Mouse (Mus musculus): ENCODE measurements around the gene Cpped1.

Gene Cpped1

DNA sequence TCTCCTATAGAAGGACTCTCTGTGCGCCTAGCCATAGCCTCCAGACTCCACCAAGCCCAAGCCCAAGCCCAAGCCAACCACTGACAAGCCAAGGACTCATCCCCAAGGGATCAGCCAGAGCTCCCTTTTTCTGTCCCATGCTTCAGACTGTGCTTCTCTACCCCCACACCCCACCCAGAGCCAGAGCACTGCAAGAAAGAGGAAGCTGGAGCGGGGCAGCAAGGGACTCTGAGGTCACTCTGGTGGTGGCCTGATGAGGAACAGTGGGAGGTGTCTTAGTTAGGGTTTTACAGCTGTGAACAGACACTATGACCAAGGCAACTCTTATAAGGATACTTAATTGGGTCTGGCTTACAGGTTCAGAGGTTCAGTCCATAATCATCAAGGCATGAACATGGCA is 65.8 kb downstream of the Cpped1 start:
- DNase-seq (ENCODE audit: low spot score): no peak

DNA sequence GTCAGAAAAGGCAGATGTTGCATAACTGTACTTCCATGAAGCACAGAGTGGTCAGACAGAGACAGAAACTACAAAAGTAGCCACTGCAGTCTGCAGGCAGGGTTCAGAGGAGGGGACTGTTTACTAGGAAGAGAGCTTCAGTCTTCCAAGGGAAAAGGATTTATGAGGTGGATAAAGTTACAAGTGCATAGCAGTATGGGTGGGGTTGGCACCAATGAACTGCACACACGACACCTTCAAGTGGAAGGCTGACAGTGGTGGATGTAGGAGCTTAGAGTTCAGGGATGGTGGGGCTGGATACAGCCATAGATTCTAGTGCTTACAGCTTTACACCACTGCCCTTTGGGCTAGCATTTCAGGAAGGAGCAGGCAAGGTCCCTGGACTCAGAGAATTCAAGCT is 75.8 kb downstream of the Cpped1 start:
- no peak for DNase-seq (ENCODE audit: low spot score)

DNA sequence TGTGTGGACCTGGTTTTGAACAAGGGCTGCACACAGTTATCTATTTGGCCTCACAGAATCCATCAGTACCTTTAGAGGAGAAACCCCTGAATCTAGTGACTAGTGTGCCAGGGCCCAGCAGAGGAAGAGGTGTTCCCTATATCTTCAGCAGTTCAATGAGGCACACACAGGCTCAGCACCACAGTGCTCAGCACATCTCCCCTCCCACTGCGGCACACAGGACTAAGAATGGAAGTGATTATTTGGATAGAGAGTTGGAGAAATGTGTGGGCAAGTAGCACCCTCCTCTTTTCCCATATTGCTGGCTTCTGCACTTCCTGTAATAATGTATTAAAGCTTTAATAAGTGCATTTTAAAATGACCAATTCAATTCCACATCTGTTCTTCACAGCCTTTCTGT is 80.4 kb downstream of the Cpped1 start:
- no peak for DNase-seq (ENCODE audit: low spot score)

DNA sequence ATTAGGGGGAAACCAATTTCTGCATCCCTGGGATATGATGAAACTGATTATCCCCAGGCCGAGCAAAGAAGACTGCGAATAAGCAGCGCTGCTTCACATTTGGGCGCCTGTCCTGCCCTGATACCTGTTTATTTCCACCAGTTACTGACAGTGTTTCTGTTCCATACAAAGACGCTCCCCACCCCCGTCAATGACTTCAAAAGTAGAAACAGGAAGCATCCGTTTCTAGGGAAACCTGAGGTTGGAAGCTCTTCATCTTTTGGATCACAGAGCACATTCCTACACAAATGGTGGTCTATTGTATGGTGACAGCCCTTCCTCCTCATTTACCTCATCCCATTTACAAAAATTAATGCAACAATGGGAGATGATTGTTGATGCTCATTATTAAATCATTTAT is 84.4 kb downstream of the Cpped1 start:
- no peak for DNase-seq (ENCODE audit: low spot score)

DNA sequence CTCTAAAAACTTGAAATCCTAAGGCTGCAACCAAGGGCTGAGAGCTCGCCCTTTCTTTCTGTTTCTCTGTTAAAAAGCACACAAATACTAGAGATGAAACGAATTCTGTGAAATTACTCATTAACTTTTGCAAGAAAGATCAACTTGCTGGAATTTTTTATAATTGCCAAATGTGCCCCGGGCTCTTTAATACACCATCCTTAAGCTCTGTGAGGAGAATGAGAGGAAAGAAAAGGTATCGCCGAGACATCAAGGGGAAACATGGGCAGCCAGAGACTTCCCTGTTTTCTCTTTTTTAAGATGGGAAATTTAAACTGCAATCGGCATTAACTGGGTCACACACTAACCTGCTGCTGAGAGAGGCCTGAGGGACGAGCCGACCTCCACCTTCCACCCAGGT is 84.9 kb downstream of the Cpped1 start:
- no peak for DNase-seq (ENCODE audit: low spot score)

DNA sequence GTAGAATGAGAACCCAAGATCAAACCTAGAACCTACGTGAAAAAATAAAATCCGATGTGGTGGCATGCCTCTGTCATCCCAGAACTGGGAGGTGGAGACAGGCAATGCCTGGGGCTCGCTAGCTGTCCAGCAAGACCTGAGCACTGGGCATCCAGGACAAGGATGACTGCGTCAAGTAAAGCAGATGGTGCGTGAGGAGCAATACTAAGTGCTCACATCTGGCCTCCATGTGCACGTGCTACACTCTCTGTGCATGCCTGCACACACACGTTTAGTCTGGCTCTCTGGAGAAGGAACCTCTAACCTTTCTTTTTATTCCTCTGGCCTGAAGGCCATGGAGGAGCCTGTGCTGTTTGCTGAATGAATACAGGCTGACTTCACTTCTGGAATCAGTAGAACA is 88.5 kb downstream of the Cpped1 start:
- no peak for DNase-seq (ENCODE audit: low spot score)

DNA sequence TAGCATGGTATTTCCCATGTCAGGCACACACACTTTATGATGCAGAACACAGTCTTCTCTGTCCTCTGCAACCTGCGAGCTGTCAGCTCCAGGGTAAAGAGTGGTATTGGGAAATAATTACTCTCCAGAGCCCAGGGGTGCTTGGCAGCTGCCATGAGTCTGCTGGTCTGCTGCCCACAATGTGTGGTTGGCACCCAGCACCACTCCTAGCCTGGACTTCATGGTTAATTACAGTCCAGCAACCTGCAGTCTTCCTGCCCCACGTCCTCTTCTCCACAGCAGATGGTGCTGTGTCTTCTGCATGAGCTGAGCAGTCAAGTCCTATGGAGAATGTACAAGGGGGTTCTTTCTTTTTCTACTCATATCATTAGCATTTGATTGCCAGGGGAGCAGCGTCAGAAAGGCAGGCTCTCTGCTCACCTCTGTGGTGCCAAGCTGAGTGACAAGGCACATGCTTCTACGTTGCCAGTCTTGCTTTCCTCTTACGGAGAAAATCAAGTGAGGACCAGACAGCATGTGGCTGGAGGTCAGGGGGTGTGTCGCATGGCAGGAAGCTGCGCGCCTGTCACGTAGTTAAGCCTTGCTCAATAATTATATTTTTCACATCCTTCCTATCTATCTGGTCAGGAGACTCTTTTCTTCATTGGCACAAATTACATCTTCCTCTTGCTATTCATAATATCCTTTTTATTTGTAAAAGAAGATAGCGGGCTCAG is 94.2 kb downstream of the Cpped1 start:
- no peak for DNase-seq (ENCODE audit: low spot score)

DNA sequence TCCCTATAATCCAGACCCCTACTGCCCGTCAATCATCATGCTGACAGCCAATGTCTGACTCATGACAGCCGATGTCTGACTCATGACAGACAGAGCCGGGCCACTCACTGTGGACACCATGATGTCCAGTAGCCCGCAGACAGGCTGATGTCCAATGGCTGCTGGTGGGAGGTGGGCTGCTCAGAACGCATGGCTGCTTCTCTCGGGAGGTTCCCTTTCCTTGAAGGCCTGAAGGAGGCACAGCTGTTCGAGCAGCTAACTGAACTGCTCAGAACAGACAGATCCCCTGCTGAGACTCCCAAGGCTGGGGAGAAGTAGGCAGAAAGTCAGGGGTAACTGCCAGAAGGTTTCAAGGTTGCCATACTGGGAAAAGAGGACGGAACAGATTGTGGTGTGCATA is 97.1 kb downstream of the Cpped1 start:
- DNase-seq (ENCODE audit: low spot score): no peak

DNA sequence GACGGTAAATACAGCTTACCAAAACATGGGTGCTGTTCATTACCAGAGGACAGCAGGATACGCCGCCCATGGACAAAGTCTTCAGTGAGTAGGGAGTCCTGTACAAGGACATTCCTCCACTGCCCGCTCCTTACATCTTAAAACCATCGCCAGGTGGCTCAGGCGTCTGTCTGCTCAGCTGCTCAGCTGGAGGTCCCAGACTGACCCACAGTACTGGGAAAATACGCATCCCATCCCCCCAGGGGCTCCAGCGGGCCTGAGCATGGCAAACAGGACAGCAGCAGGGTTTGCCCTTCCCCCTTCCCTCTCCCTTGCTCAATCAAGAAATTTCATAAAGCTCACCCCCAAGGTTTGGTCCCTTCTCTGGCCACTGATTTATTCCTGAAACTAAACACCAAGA is 99.6 kb downstream of the Cpped1 start:
- no peak for DNase-seq (ENCODE audit: low spot score)

DNA sequence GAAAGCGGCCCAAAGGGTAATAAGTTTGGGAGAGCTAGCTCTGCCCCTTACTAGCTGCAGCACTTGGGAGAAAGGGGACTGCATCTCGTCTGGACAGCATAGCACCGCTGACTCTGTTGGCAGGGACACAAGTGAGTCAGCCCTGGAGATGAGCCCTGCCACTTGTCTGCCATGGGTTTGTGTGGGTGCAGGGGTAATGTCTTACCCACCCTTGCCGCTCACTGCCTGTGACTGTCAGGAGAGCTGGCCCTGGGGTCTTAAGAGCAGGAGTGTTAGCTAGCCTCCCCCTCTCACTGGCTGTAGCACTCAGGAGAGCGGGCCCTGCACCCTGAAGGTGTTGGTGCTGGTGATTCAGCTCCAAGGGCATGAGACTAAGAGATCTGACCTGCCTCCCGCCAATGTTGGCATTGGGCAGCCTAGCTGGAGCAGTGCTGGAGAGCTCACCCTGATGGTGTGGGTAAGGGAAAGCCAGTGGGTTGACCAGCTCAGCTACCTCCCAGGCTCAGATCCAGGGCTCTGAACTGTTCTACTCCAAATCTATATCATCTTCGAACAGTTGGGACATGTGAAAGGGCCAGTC is 107.2 kb downstream of the Cpped1 start:
- no peak for DNase-seq (ENCODE audit: low spot score)

DNA sequence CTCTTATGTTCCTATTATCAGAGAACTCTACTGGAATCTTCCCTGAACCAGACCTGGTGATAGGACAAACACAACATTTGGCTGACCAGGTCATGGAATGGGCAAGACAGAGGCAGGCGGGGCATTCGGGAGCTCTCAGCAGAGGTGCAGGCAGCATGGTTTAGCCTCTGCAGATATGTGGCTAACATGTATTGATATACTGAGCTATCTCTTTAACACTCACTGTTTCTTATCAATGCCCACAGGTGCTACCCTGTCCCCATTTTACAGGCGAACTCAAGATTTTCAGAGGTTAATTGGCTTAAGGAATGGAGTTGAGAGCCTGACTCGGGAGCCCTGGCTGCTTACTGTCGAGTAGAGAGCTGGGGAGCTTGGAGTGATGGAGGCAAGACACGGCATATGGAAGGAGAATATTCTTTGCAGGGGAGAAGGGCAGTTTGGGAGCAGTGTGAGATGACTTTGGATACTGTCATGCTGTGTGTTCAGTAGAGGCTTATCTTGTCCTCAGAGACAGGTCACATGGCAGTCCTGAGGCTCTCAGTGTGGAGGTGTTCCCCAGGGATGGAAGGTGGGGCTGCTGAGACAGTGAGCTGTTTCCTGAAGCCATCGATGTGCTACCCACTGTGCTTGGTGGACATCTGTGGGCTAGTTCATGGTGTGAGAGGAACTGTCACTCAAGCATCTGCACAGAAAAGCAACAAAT is 113.3 kb downstream of the Cpped1 start:
- no peak for DNase-seq (ENCODE audit: low spot score)

DNA sequence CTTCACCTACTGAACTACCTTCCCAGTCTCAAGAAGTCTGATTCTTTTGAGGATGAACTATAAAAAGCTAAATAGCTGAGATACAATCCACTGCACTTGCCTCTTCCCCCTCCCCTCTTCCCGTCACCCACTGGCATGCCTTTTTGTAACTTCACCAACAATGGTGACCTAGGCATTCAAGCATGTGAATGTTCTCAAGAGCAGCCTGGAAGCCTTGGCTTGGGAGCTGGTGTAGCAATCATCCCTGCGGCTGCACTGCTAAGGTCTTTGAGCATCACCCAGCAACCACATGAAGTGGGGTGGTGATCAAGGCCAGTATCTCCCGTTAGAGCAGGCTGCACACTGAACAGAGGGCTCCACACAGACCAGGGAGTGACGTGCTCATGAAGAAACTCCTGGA is 114.6 kb downstream of the Cpped1 start:
- DNase-seq (ENCODE audit: low spot score): no peak

DNA sequence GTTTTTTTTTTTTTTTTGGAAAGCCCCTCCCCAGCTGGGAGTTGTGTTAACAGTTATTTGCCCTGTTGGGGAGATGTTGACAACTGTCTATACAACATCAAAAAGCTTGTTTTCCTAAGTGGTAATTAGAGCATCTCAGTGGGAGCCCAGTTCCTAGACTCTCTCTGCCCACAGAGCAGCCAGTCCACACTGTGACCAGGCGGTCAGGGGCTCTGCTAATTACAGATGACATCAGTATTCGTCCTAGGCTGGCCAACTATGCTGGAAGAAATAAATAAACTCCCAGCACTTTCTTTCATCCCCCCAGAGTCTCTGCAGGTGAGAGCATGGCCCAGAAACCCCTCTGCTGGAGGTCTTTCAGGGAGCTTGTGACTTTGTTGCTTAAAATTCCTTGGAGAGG is 115.9 kb downstream of the Cpped1 start:
- DNase-seq (ENCODE audit: low spot score): no peak

DNA sequence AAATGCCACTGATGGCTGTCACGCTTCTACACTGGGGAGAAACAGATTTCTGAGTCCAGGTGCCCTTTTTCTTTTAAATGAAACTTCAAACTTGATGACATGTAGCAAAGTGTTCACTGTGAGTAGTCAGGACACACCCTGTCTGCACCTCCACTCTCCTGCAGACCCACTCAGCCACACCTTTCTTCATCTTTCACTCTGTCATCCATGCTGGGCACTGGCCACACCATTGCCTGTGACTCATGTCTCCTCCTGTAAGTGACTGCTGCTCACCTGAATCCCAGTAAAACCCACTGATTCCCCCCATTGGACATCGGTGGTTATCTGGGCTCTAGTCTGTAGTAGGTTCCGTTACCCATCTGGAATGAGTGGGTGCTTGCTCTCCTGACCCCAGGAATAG is 118.8 kb downstream of the Cpped1 start:
- no peak for DNase-seq (ENCODE audit: low spot score)

DNA sequence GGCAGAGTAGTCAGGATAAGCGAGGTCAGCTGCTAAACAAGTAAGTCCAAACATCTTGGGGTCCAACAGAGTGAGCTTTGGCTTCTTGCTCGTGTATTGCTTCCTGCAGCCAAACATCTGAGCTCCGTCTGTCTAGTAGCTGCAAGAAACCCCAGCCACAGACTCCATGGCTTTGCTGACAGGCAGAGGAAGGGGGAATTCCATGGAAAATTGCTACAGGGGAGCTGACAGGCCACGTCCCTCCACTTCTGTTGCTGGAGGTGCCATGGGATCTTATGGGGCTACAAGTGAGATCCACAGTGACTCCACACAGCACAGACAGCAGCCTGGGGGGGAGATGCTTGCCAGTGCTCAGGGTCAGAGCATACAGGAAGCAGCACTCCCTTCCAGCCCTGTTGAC is 123.4 kb downstream of the Cpped1 start:
- DNase-seq (ENCODE audit: low spot score): no peak

DNA sequence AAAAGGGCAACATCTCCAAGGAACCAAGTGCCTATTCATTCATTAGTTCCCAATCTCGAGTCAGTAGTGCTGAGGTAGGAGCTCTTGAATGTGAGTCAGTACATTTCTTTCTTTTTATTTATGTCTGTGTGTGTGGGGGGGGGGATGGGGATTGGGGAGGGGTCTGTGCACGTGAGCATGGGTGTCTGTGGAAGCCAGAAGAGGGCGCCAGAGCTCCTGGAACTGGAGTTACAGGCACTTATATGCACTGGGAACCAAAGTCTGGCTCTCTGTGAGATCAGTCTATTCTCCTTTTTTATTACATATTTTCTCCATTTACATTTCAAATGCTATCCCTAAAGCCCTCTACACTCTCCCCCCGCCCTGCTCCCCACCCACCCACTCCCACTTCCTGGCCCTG is 124.9 kb downstream of the Cpped1 start:
- DNase-seq (ENCODE audit: low spot score): no peak

DNA sequence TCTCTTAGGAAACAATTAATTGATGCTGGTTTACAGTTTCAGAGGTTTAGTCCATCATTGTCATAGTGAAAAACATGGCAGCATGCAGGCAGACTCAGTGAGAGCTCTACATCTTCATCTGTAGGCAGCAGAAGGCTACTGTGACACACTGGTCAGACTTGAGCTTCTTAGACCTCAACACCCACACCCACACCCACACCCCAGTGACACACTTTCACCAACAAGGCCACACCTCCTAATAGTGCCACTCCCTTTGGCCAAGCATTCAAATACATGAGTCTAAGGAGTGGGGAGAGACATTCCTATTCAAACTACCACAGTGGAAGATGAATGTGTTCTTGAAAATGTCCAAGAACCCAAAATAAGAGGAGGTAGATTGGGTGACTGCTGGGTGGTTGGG is 125.9 kb downstream of the Cpped1 start:
- DNase-seq (ENCODE audit: low spot score): no peak

DNA sequence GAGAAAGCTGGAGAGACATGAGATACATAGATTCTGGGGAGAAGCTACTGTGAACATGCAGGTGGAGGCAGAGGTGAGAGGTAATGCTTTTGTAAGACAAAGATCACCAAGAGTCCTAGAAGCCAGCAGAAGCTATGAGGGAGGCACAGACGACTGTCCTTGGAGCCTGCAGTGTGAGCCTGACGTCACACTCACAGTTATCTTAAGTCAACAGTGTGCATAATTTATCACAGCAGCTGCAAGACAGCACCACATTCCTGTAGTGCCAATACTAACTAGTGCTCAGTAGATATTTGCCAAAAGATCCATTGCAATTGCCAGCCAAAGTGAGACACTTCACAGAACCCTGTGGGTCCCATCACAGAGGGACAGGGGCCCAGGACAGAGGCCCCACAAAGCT is 127.2 kb downstream of the Cpped1 start:
- DNase-seq (ENCODE audit: low spot score): no peak

DNA sequence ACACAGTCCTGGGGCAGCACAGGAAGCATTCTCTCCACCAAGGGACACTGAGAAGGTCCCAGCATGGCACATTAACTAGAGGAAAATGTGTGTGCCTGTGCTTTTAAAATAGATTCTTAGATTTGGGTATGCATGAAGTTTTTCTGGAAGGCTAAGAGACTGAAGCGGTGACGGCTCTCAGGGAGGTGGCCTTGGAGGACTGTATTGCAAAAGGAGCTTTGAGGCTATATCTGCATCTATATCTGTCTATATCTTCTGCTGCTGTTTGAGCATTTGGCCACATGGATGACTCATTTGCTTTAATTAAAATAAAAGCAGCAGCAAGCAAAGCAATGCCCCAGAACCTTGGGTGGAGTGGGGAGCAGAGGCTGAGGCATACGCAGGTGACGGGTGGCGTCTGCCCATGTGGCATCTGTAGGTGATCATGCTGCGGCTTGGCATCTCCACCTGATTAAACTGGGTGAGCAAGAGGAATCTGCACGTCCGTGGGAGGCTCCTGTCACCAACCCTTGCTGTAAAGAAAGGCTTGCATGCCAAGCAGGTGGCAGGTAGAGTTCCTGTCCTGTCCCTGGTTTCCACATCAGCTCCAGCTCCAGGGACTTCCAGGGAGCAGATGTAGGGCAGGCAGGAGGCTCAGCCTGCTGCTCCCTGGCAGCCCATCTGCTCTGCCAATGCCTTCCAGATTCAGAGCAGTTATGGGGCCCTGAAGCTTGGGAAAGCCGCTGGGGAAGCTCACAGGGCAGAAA is 130.4 kb downstream of the Cpped1 start:
- peak; percentile 11 for DNase-seq (ENCODE audit: low spot score)

DNA sequence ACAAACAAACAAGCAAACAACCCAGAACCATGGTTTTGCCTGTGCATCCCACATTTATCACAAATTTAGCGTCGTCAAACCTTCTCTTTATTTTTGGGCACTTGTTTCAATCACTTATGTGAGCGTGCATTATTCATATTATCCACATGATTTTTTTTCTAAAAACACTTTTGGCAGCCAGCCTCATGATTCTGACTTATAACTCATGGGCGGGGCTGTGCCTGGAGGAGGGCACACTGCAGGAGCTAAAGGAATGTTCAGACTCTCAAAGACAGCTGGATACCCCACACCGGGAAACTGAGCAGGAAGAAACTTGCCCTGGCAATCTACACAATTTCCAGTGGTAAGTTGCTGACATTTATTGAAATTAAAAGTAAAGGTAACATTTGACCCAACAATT is 131.1 kb downstream of the Cpped1 start:
- no peak for DNase-seq (ENCODE audit: low spot score)

DNA sequence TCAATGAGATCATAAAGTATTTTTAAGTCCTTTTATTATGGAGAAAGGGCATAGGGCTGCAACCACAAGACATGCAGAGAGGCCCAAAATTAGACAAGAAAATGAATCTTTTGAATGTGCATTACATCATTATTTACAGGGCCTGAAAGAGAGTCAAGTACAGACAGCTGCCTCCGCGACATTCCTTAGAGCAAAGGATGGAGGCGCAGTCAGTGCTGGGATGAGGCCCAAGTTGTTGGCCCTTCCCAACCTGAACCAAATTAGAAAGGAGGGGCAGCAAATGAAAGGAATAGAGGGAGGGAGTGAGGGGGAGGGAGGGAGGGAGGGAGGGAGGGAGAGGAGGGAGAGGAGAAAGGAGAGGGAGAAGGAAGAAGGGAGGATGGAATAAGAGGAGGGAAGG is 132.7 kb downstream of the Cpped1 start:
- DNase-seq (ENCODE audit: low spot score): no peak

DNA sequence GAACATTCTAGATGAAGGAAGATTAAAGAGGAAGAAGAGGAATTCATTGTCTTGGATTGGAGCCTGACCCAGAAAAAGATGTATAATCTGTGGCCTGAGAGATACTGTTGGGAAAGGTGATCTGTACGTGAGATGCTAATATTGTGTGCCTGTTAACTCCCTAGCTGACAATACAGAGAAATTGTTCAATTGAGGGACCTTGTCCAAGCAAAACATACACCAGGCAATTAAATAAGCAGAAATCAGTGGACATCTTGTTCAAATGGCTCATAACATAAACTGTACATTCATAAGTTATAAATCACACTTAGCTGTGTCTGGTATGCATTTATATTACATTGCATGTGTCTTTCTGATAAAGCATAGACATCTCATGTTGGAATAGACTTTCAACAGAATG is 134.9 kb downstream of the Cpped1 start:
- no peak for DNase-seq (ENCODE audit: low spot score)

DNA sequence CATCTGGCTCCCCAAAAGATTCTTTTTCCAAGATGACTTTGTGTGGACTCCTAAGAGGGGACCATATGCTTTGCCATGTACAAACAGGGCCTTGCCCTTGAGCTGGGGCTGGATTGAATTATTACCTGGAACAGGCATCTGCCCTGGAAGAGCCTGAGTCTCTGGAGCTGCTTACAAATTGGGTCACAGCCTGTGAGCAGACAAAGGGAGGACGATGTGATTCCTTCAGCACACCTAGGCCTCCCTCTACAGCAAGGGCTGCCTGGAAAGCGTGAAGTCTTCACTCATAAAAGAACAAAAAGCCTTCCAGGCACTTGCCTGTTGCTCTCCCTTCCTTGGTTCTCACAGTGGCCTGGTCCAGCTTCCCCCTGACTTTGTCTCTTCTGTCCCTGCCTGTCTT is 136.9 kb downstream of the Cpped1 start:
- no peak for DNase-seq (ENCODE audit: low spot score)

Measured in layer of hippocampus, adult 9-10 months (tissue).